Mouse (Mus musculus): ENCODE results near the gene Nxf1. TPM values are rescaled to one million over a fixed set of nuclear protein-coding genes. Genes with fewer than 3 reads are reported as not detected.
A peak's percentile ranks its signal among the peaks of the same experiment; 100 is the strongest.

The Nxf1 gene
- polyA plus RNA-seq, 1 experiment: 121 TPM

GRCm38 (mm10) chr19:8819596-8820423 lies 62.9 kb downstream of the Nxf1 start, which contains the start of gene Hnrnpul2:
Hnrnpul2 (plus strand) TSS chr19:8820010.
- TF ChIP-seq CTCF (IDR thresholded peaks at IDR 0.05; ENCODE audit: extremely low read depth, insufficient read depth, low read length) (no peak), POLR2A (IDR thresholded peaks at IDR 0.05; ENCODE audit: extremely low read depth, insufficient read depth, low read length) (peak; percentile 94)

More at GRCm38 (mm10) chr19:8819596-8820423, 62.9 kb downstream of the Nxf1 start, which contains the start of gene Hnrnpul2:
- Histone ChIP-seq H3K4me1 (ENCODE audit: control insufficient read depth, insufficient read depth, low read length) (peaks cover 3% of the 10 kb centered on the region; the same call in 1 of the 2 replicates), H3K27ac (ENCODE audit: insufficient read depth, low read length) (peak within 1 kb of the TSS; percentile 97), H3K4me3 (ENCODE audit: insufficient read depth, low read length) (peak within 1 kb of the TSS; percentile 68)

Other genes starting within 250 kb of the Nxf1 start
- gene Slc22a8, start 165.8 kb upstream of the Nxf1 start, polyA plus RNA-seq (2012; rRNA removed): 23.4 and 23.9 TPM in 2 replicates
- gene Slc22a6, start 139.0 kb upstream of the Nxf1 start, polyA plus RNA-seq (2012; rRNA removed): 5.9 and 6.5 TPM in 2 replicates
- 109 and 117 TPM in 2 replicates for gene Chrm1, start 93.3 kb upstream of the Nxf1 start, polyA plus RNA-seq (2012; rRNA removed)
- 200 TPM in 2 replicates for gene Slc3a2, start 33.7 kb upstream of the Nxf1 start, polyA plus RNA-seq (2012; rRNA removed)
- 50.2 and 51.3 TPM in 2 replicates for gene Wdr74, start 21.2 kb upstream of the Nxf1 start, polyA plus RNA-seq (2012; rRNA removed)
- gene 1700092M07Rik, start 16.4 kb upstream of the Nxf1 start, polyA plus RNA-seq (2012; rRNA removed): 0.59 TPM in 1 of 2 replicates, not detected in the other
- 106 and 109 TPM in 2 replicates for gene Stx5a, start 15.7 kb upstream of the Nxf1 start, polyA plus RNA-seq (2012; rRNA removed)
- gene Tmem223, start 13.9 kb downstream of the Nxf1 start, polyA plus RNA-seq (2012; rRNA removed): 134 and 142 TPM in 2 replicates
- 18.7 and 18.8 TPM in 2 replicates for gene Tmem179b, start 17.4 kb downstream of the Nxf1 start, polyA plus RNA-seq (2012; rRNA removed)
- gene Taf6l, start 29.3 kb downstream of the Nxf1 start, polyA plus RNA-seq (2012; rRNA removed): 15.1 and 15.5 TPM in 2 replicates
- 177 and 184 TPM in 2 replicates for gene Polr2g, start 41.5 kb downstream of the Nxf1 start, polyA plus RNA-seq (2012; rRNA removed)
- gene Zbtb3, start 45.5 kb downstream of the Nxf1 start, polyA plus RNA-seq (2012; rRNA removed): 4.0 TPM in 2 replicates
- gene Ttc9c, start 62.3 kb downstream of the Nxf1 start, polyA plus RNA-seq (2012; rRNA removed): 29.0 and 29.5 TPM in 2 replicates
- gene Hnrnpul2, start 62.9 kb downstream of the Nxf1 start, polyA plus RNA-seq (2012; rRNA removed): 78.5 and 85.1 TPM in 2 replicates
- gene AC129217.1, start 72.7 kb downstream of the Nxf1 start, polyA plus RNA-seq (2012; rRNA removed): not detected in 2 replicates
- gene Bscl2, start 80.4 kb downstream of the Nxf1 start, polyA plus RNA-seq (2012; rRNA removed): 135 and 137 TPM in 2 replicates
- gene Gng3, start 82.1 kb downstream of the Nxf1 start, polyA plus RNA-seq (2012; rRNA removed): 275 and 293 TPM in 2 replicates
- gene Lrrn4cl, start 93.7 kb downstream of the Nxf1 start, polyA plus RNA-seq (2012; rRNA removed): 1.0 and 1.3 TPM in 2 replicates
- 108 and 118 TPM in 2 replicates for gene Ubxn1, start 114.4 kb downstream of the Nxf1 start, polyA plus RNA-seq (2012; rRNA removed)
- 70.1 and 77.2 TPM in 2 replicates for gene Uqcc3, start 123.8 kb downstream of the Nxf1 start, polyA plus RNA-seq (2012; rRNA removed)
- 3.4 and 4.2 TPM in 2 replicates for gene Lbhd1, start 126.7 kb downstream of the Nxf1 start, polyA plus RNA-seq (2012; rRNA removed)
- gene Gm49403, start 126.9 kb downstream of the Nxf1 start, polyA plus RNA-seq (2012; rRNA removed): not detected in 2 replicates
- gene 1810009A15Rik, start 131.8 kb downstream of the Nxf1 start, polyA plus RNA-seq (2012; rRNA removed): 40.1 and 41.3 TPM in 2 replicates
- gene Gm49416, start 131.9 kb downstream of the Nxf1 start, polyA plus RNA-seq (2012; rRNA removed): not detected in 2 replicates
- gene Ints5, start 135.9 kb downstream of the Nxf1 start, polyA plus RNA-seq (2012; rRNA removed): 16.1 and 16.7 TPM in 2 replicates
- 87.5 and 89.8 TPM in 2 replicates for gene Ganab, start 141.0 kb downstream of the Nxf1 start, polyA plus RNA-seq (2012; rRNA removed)
- 222 and 224 TPM in 2 replicates for gene B3gat3, start 163.3 kb downstream of the Nxf1 start, polyA plus RNA-seq (2012; rRNA removed)
- gene Rom1, start 172.3 kb downstream of the Nxf1 start, polyA plus RNA-seq (2012; rRNA removed): 8.0 and 9.2 TPM in 2 replicates
- 12.8 and 13.2 TPM in 2 replicates for gene Eml3, start 172.5 kb downstream of the Nxf1 start, polyA plus RNA-seq (2012; rRNA removed)
- 24.6 and 25.2 TPM in 2 replicates for gene Mta2, start 184.8 kb downstream of the Nxf1 start, polyA plus RNA-seq (2012; rRNA removed)
- gene Tut1, start 196.8 kb downstream of the Nxf1 start, polyA plus RNA-seq (2012; rRNA removed): 20.0 and 22.8 TPM in 2 replicates
- gene Eef1g, start 210.0 kb downstream of the Nxf1 start, polyA plus RNA-seq (2012; rRNA removed): 286 and 289 TPM in 2 replicates
- gene Ahnak, start 232.2 kb downstream of the Nxf1 start, polyA plus RNA-seq (2012; rRNA removed): 6.7 and 7.7 TPM in 2 replicates